Mouse (Mus musculus) kidney, embryonic 14.5 days (tissue): ENCODE data around the gene Vmn1r71. TPM values are rescaled to one million over a fixed set of nuclear protein-coding genes. Genes with fewer than 3 reads are reported as not detected.
"Not testable (repeated sequence)": the region's sequence is repeated elsewhere in the genome, so short reads cannot be mapped to it uniquely, and the experiment has no call there.

ENCODE experiments used
- ATAC-seq: fragments of 200-750 bp; cut with Nextera tagmentation; 2 replicates; pipeline ENCODE4 v1.8.0; 2017; ENCODE audit warnings: moderate number of reproducible peaks, mild to moderate bottlenecking, moderate TSS enrichment, moderate library complexity; ENCODE audit not compliant: low FRiP score, low TSS enrichment
- H3K27ac ChIP-seq: fragments of 300-500 bp; sonication (generic); 2 replicates; pipeline ENCODE4 v1.5.1; 2014; ENCODE audit warnings: low read depth, mild to moderate bottlenecking, low read length, moderate library complexity, mixed read lengths
- H3K27me3 ChIP-seq: fragments of 300-500 bp; sonication (generic); 2 replicates; pipeline ENCODE4 v1.6.1; 2014; ENCODE audit warnings: mild to moderate bottlenecking, low read length; ENCODE audit not compliant: control insufficient read depth, insufficient read depth
- H3K36me3 ChIP-seq: fragments of 300-500 bp; sonication (generic); 2 replicates; pipeline ENCODE4 v1.6.1; 2014; ENCODE audit warnings: low read length, mixed read lengths; ENCODE audit not compliant: control insufficient read depth, insufficient read depth
- H3K4me1 ChIP-seq: fragments of 300-500 bp; sonication (generic); 2 replicates; pipeline ENCODE4 v1.6.1; 2014; ENCODE audit warnings: low read length, mixed read lengths; ENCODE audit not compliant: control insufficient read depth, insufficient read depth
- H3K4me2 ChIP-seq: fragments of 300-500 bp; sonication (generic); replicated peaks from 2 replicates; pipeline ENCODE4 v1.6.1; 2014; ENCODE audit warnings: low read depth, mild to moderate bottlenecking, low read length
- H3K4me3 ChIP-seq: fragments of 300-500 bp; sonication (generic); 2 replicates; pipeline ENCODE4 v1.5.1; 2014; ENCODE audit warnings: mild to moderate bottlenecking, low read length
- H3K9ac ChIP-seq: fragments of 300-500 bp; sonication (generic); 2 replicates; pipeline ENCODE4 v1.6.1; 2014; ENCODE audit warnings: low read depth, mild to moderate bottlenecking, low read length, moderate library complexity
- H3K9me3 ChIP-seq: fragments of 300-500 bp; sonication (generic); 2 replicates; pipeline ENCODE4 v1.6.1; 2016; ENCODE audit warnings: low read length; ENCODE audit not compliant: control insufficient read depth
- polyA plus RNA-seq: library from polyadenylated mRNA; unstranded; fragments of >200 nt; fragmentation: Nextera tagmentation; extraction: Ambion mirVana; gene quantifications from 2 replicates; pipeline ENCODE4 v1.2.1, GENCODE M21; 2014

Vmn1r71 gene
- not detected in 2 replicates for polyA plus RNA-seq

DNA sequence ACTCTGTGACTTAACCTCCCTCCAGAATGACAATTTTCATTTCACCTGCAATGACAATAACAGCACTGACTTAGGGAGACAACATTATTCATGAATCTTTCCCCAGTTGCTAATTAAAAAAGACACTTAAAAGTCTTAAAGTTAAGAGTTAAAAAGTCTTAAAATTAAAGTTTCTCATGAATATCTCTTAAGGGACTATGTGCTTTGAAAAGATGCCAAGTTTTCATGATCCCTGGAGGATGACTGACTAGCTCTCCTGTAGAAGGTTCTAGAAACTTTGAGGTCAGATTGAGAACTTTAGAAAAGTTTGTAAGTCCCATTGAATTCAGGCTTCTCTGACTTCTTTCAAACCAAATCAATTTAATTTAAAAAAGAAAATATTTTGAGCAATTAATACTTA lies at the start of gene Vmn1r71:
TSS of gene Vmn1r71 (minus strand) at position 101 of the 400 bp plus-strand sequence.
- H3K4me2 ChIP-seq, result no peak within 1 kb of the TSS
- no peaks in the 10 kb centered on the region for H3K27me3 ChIP-seq
- no peak within 1 kb of the TSS for H3K27ac ChIP-seq
- H3K9me3 ChIP-seq, result peaks cover 5% of the 10 kb centered on the region
- H3K9ac ChIP-seq, result no peak within 1 kb of the TSS
- no peaks in the 10 kb centered on the region for H3K4me1 ChIP-seq
- no peaks in the 10 kb centered on the region for H3K36me3 ChIP-seq
- no peak within 1 kb of the TSS for H3K4me3 ChIP-seq
- ATAC-seq, result no peak

DNA sequence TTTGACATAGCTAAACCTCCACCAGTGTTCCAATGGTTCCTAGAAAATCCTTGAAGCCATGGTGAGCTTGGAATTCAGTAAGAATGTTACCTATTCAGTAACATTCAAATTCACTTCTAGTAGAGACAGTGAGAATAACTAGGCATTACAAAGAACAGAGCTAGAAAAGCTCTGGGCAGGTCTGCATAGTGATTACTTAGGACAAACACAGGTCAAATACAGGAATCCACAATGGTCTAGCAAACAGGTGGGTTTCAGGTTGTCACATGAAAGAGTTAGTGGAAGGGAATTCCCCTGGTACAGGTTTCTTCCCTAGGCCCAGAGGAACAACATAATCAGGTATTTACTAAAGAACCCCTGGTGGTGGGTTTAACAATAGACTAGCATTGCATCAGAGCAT lies 3.4 kb upstream of the Vmn1r71 start:
- not testable (repeated sequence) for H3K4me1 ChIP-seq, H3K4me3 ChIP-seq, H3K9me3 ChIP-seq, H3K27me3 ChIP-seq, H3K36me3 ChIP-seq, H3K27ac ChIP-seq, H3K4me2 ChIP-seq, H3K9ac ChIP-seq, ATAC-seq

Other genes starting within 250 kb of the Vmn1r71 start
- not detected in 2 replicates for gene Vmn1r68, start 195.9 kb downstream of the Vmn1r71 start, polyA plus RNA-seq
- not detected in 2 replicates for gene Vmn1r69, start 140.7 kb downstream of the Vmn1r71 start, polyA plus RNA-seq
- gene Vmn1r70, start 122.8 kb downstream of the Vmn1r71 start, polyA plus RNA-seq, result not detected in 2 replicates
- not detected in 2 replicates for gene Nlrp4b, start 66.6 kb downstream of the Vmn1r71 start, polyA plus RNA-seq
- not detected in 2 replicates for gene Zscan4b, start 150.7 kb upstream of the Vmn1r71 start, polyA plus RNA-seq